Mouse (Mus musculus): ENCODE measurements at regions not wholly inside any gene's neighbourhood (a gene's known extent, or its start where the extent isn't known, plus 50 kb on each side); places are given as distances from the start of the nearest gene placed in this dataset.

GRCm38 (mm10) chr5:40034452-40034851 is 279.2 kb upstream of the Hs3st1 start:
- 67% methylated on average over 5 of the region's 5 CpGs for WGBS
- no peak overlapping the region for H3K9ac ChIP-seq (ENCODE audit: low read depth, low read length)
- no peaks in the 10 kb centered on the region for H3K27me3 ChIP-seq (ENCODE audit: control insufficient read depth, insufficient read depth, low read length)
- H3K79me2 ChIP-seq (ENCODE audit: control insufficient read depth, insufficient read depth, low read length), result no peaks in the 10 kb centered on the region
- DNase-seq (ENCODE audit: extremely low read depth, low read depth, low spot score), result no peak
- no peaks in the 10 kb centered on the region for H3K4me1 ChIP-seq (ENCODE audit: control insufficient read depth, insufficient read depth, low read length)
- no peak for TF ChIP-seq CTCF (IDR thresholded peaks at IDR 0.05; ENCODE audit: low read depth, low read length)
- no peak for TF ChIP-seq POLR2A (IDR thresholded peaks at IDR 0.05; ENCODE audit: extremely low read depth, insufficient read depth, low read length)
- no peak overlapping the region for H3K4me3 ChIP-seq (ENCODE audit: insufficient read depth, low read depth, low read length)
- no peaks in the 10 kb centered on the region for H3K36me3 ChIP-seq (ENCODE audit: control insufficient read depth, insufficient read depth, low read length)
- no peak overlapping the region for H3K27ac ChIP-seq (replicated peaks; ENCODE audit: insufficient read depth, low read depth, low read length)

DNA sequence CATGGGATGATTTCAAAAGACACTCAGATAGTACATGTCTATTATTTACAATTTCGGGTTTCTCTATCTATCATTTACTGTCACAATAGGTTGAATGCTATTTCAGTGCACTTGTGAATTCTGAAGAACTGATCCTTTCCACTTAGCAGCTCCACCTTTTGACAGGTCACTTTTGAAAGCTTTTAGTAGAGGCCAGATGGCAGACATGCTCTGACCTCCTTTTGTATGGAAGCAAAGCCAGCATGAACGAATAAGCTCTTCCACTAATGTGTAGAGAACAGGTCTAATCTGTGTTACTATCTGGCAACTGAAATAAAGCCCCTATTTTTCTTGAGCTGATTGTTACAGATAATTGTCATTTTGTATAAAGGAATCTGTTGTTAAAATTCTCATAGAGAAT is 278.4 kb upstream of the Hs3st1 start:
- Histone ChIP-seq H3K9ac (ENCODE audit: low read depth, low read length) (no peak overlapping the region), H3K36me3 (ENCODE audit: control insufficient read depth, insufficient read depth, low read length) (no peaks in the 10 kb centered on the region), H3K27ac (replicated peaks; ENCODE audit: insufficient read depth, low read depth, low read length) (no peak overlapping the region), H3K4me3 (ENCODE audit: insufficient read depth, low read depth, low read length) (no peak overlapping the region), H3K27me3 (ENCODE audit: control insufficient read depth, insufficient read depth, low read length) (no peaks in the 10 kb centered on the region), H3K79me2 (ENCODE audit: control insufficient read depth, insufficient read depth, low read length) (no peaks in the 10 kb centered on the region), H3K4me1 (ENCODE audit: control insufficient read depth, insufficient read depth, low read length) (no peaks in the 10 kb centered on the region)
- no peak for TF ChIP-seq POLR2A (IDR thresholded peaks at IDR 0.05; ENCODE audit: extremely low read depth, insufficient read depth, low read length)
- TF ChIP-seq CTCF (IDR thresholded peaks at IDR 0.05; ENCODE audit: low read depth, low read length), result no peak
- WGBS, result 66% methylated on average over 2 of the region's 2 CpGs
- DNase-seq (ENCODE audit: extremely low read depth, low read depth, low spot score), result no peak

- Histone ChIP-seq H3K79me2 (ENCODE audit: control insufficient read depth, insufficient read depth, low read length) (no peaks in the 10 kb centered on the region), H3K9ac (ENCODE audit: low read depth, low read length) (no peak overlapping the region), H3K27ac (replicated peaks; ENCODE audit: insufficient read depth, low read depth, low read length) (no peak overlapping the region), H3K36me3 (ENCODE audit: control insufficient read depth, insufficient read depth, low read length) (no peaks in the 10 kb centered on the region), H3K4me1 (ENCODE audit: control insufficient read depth, insufficient read depth, low read length) (no peaks in the 10 kb centered on the region), H3K27me3 (ENCODE audit: control insufficient read depth, insufficient read depth, low read length) (no peaks in the 10 kb centered on the region), H3K4me3 (ENCODE audit: insufficient read depth, low read depth, low read length) (no peak overlapping the region)
- no peak for DNase-seq (ENCODE audit: extremely low read depth, low read depth, low spot score)
- no peak for TF ChIP-seq CTCF (IDR thresholded peaks at IDR 0.05; ENCODE audit: low read depth, low read length)
- no peak for TF ChIP-seq POLR2A (IDR thresholded peaks at IDR 0.05; ENCODE audit: extremely low read depth, insufficient read depth, low read length)
- WGBS, result 73% methylated on average over 6 of the region's 6 CpGs
Measured at GRCm38 (mm10) chr5:40030261-40030660, 275.0 kb upstream of the Hs3st1 start.

GRCm38 (mm10) chr5:40015946-40016345 is 260.7 kb upstream of the Hs3st1 start:
- H3K36me3 ChIP-seq (ENCODE audit: control insufficient read depth, insufficient read depth, low read length), result no peaks in the 10 kb centered on the region
- no peak for TF ChIP-seq POLR2A (IDR thresholded peaks at IDR 0.05; ENCODE audit: extremely low read depth, insufficient read depth, low read length)
- no peak for TF ChIP-seq CTCF (IDR thresholded peaks at IDR 0.05; ENCODE audit: low read depth, low read length)
- no peak overlapping the region for H3K4me3 ChIP-seq (ENCODE audit: insufficient read depth, low read depth, low read length)
- H3K79me2 ChIP-seq (ENCODE audit: control insufficient read depth, insufficient read depth, low read length), result no peaks in the 10 kb centered on the region
- no peak for DNase-seq (ENCODE audit: extremely low read depth, low read depth, low spot score)
- no peak overlapping the region for H3K27ac ChIP-seq (replicated peaks; ENCODE audit: insufficient read depth, low read depth, low read length)
- WGBS, result 83% methylated on average over 14 of the region's 14 CpGs
- no peaks in the 10 kb centered on the region for H3K27me3 ChIP-seq (ENCODE audit: control insufficient read depth, insufficient read depth, low read length)
- no peak overlapping the region for H3K9ac ChIP-seq (ENCODE audit: low read depth, low read length)
- no peaks in the 10 kb centered on the region for H3K4me1 ChIP-seq (ENCODE audit: control insufficient read depth, insufficient read depth, low read length)

DNA sequence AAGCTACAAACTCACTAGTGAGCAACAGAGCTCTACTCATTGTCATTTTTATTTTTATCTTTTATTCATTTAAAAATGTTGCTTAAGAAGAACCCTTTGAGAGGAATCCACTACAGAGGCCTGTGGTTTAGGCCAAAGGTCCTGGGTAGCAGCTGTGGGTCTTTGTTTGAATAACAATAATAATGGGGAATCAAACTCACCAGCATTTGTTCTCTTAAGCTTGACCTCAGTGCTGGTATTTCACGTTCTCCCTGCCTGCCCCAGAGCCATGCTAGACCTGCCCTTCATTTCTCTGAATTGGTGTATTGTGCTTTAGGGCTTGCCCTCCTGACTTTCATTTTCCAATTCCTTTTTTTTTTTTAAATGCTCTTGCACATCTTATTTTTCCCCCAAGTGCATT is 232.8 kb upstream of the Hs3st1 start:
- no peak overlapping the region for H3K4me3 ChIP-seq (ENCODE audit: insufficient read depth, low read depth, low read length)
- H3K36me3 ChIP-seq (ENCODE audit: control insufficient read depth, insufficient read depth, low read length), result no peaks in the 10 kb centered on the region
- H3K9ac ChIP-seq (ENCODE audit: low read depth, low read length), result no peak overlapping the region
- H3K27me3 ChIP-seq (ENCODE audit: control insufficient read depth, insufficient read depth, low read length), result no peaks in the 10 kb centered on the region
- DNase-seq (ENCODE audit: extremely low read depth, low read depth, low spot score), result no peak
- TF ChIP-seq POLR2A (IDR thresholded peaks at IDR 0.05; ENCODE audit: extremely low read depth, insufficient read depth, low read length), result no peak
- TF ChIP-seq CTCF (IDR thresholded peaks at IDR 0.05; ENCODE audit: low read depth, low read length), result no peak
- H3K79me2 ChIP-seq (ENCODE audit: control insufficient read depth, insufficient read depth, low read length), result no peaks in the 10 kb centered on the region
- no peaks in the 10 kb centered on the region for H3K4me1 ChIP-seq (ENCODE audit: control insufficient read depth, insufficient read depth, low read length)
- H3K27ac ChIP-seq (replicated peaks; ENCODE audit: insufficient read depth, low read depth, low read length), result no peak overlapping the region
- 28% methylated on average over 1 of the region's 1 CpGs for WGBS

DNA sequence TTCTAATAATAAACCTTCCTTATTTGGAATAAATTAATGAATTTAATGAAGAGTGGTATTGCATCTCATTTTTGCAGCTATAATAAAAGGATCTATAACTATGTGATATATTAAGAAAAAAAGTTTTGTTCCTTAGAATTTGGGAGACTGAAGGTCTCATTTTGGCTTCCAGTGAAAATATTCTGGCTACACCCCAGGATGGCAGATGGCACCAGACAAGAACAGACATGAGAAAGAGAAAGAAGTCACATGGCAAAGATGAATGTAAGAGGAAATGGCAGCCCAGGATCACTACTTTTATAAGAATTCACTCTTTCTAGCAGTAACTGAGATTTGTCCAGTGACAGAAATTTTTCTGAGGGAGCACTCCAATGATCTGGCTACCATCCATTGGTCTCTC is 209.1 kb upstream of the Hs3st1 start:
- TF ChIP-seq POLR2A (IDR thresholded peaks at IDR 0.05; ENCODE audit: extremely low read depth, insufficient read depth, low read length) (no peak), CTCF (IDR thresholded peaks at IDR 0.05; ENCODE audit: low read depth, low read length) (no peak)
- Histone ChIP-seq H3K27me3 (ENCODE audit: control insufficient read depth, insufficient read depth, low read length) (no peaks in the 10 kb centered on the region), H3K79me2 (ENCODE audit: control insufficient read depth, insufficient read depth, low read length) (no peaks in the 10 kb centered on the region), H3K4me1 (ENCODE audit: control insufficient read depth, insufficient read depth, low read length) (no peaks in the 10 kb centered on the region), H3K27ac (replicated peaks; ENCODE audit: insufficient read depth, low read depth, low read length) (no peak overlapping the region), H3K36me3 (ENCODE audit: control insufficient read depth, insufficient read depth, low read length) (no peaks in the 10 kb centered on the region), H3K9ac (ENCODE audit: low read depth, low read length) (no peak overlapping the region), H3K4me3 (ENCODE audit: insufficient read depth, low read depth, low read length) (no peak overlapping the region)
- DNase-seq (ENCODE audit: extremely low read depth, low read depth, low spot score), result no peak

Data from liver, adult 2 months (tissue).